ENCODE assay signal across 12 mouse cellular contexts in genomic region chr17:63972181-63972580, GRCm38 (mm10).
"Had no signal": no experiment of that assay in that cellular context is flagged by ENCODE, and none has a peak within 500 bp of the region (broad histone marks: within the 10 kb centered on the region; RNA-seq: fewer than 3 reads in every experiment).

No protein-coding gene starts in this region.

- DNase-seq: kidney, adult 9 months; kidney, postnatal 14 days; kidney, postnatal 4 days; left cerebral cortex, postnatal 4 days; thymus, adult 18-20 months; thymus, postnatal 36 days had no signal

- H3K4me1 ChIP-seq: limb, embryonic 12.5 days; limb, embryonic 15.5 days had no signal

- H3K36me3 ChIP-seq: limb, embryonic 12.5 days; limb, embryonic 15.5 days had no signal

- H3K27me3 ChIP-seq: limb, embryonic 12.5 days; limb, embryonic 15.5 days; midbrain, embryonic 13.5 days had no signal

- H3K9me3 ChIP-seq: limb, embryonic 12.5 days; limb, embryonic 15.5 days; midbrain, embryonic 13.5 days had no signal

- H3K27ac ChIP-seq: limb, embryonic 12.5 days; limb, embryonic 15.5 days; macrophage; midbrain, embryonic 13.5 days had no signal

- H3K9ac ChIP-seq: limb, embryonic 12.5 days; limb, embryonic 15.5 days; lung, embryonic 14.5 days; midbrain, embryonic 13.5 days had no signal

- ATAC-seq: lung, postnatal 0 days; midbrain, embryonic 13.5 days had no signal

- H3K4me3 ChIP-seq: limb, embryonic 12.5 days; limb, embryonic 15.5 days; midbrain, embryonic 13.5 days had no signal

- H3K4me2 ChIP-seq: limb, embryonic 12.5 days; limb, embryonic 15.5 days; lung, embryonic 14.5 days; midbrain, embryonic 13.5 days had no signal
